Mouse (Mus musculus): ENCODE results near the gene Cdk6. TPM values are rescaled to one million over a fixed set of nuclear protein-coding genes. Genes with fewer than 3 reads are reported as not detected.
"Not testable (repeated sequence)": the region's sequence is repeated elsewhere in the genome, so short reads cannot be mapped to it uniquely, and the experiment has no call there.

The Cdk6 gene
- polyA plus RNA-seq, 1 experiment from 2014 or later = 51.2 TPM

DNA sequence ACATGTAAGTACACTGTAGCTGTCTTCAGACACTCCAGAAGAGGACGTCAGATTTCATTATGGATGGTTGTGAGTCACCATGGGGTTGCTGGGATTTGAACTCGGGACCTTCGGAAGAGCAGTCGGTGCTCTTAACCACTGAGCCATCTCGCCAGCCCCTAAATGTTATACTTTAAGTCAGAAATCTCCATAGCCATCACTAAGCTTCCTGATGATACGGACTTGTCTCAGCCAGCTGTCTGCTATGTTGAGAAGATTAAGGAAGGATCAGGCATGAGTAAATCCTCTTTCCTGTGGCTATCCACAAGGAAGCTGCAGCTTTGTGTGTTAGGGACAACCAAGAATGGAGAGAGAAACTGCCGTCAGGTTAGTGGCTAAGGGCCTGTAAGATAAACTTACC, 30.1 kb upstream of the Cdk6 start:
- not testable (repeated sequence) for ATAC-seq (replicated peaks; ENCODE audit: low FRiP score); H3K27me3 ChIP-seq (replicated peaks; ENCODE audit: control insufficient read depth, insufficient read depth, low read length); H3K9me3 ChIP-seq (ENCODE audit: control insufficient read depth, low read length); H3K4me2 ChIP-seq; DNase-seq (ENCODE audit: low spot score); H3K4me3 ChIP-seq (ENCODE audit: low read depth, low read length); H3K9ac ChIP-seq (ENCODE audit: low read depth, low read length); H3K36me3 ChIP-seq (ENCODE audit: control insufficient read depth, insufficient read depth, low read length); H3K4me1 ChIP-seq (replicated peaks; ENCODE audit: control insufficient read depth, insufficient read depth, low read length); H3K27ac ChIP-seq (ENCODE audit: low read depth, low read length)
- WGBS = 76% methylated on average over 7 of the region's 7 CpGs

GRCm38 (mm10) chr5:3317724-3318123, 23.6 kb upstream of the Cdk6 start:
- not testable (repeated sequence) for H3K4me3 ChIP-seq (ENCODE audit: low read depth, low read length); ATAC-seq (replicated peaks; ENCODE audit: low FRiP score)
- 58% methylated on average over 5 of the region's 5 CpGs for WGBS

GRCm38 (mm10) chr5:3320225-3320624, 21.1 kb upstream of the Cdk6 start:
- Histone ChIP-seq H3K27ac (ENCODE audit: low read depth, low read length) (no peak overlapping the region), H3K9me3 (ENCODE audit: control insufficient read depth, low read length) (no peaks in the 10 kb centered on the region), H3K9ac (ENCODE audit: low read depth, low read length) (no peak overlapping the region), H3K4me2 (no peak overlapping the region), H3K4me1 (replicated peaks; ENCODE audit: control insufficient read depth, insufficient read depth, low read length) (no peaks in the 10 kb centered on the region), H3K4me3 (ENCODE audit: low read depth, low read length) (no peak overlapping the region), H3K27me3 (replicated peaks; ENCODE audit: control insufficient read depth, insufficient read depth, low read length) (no peaks in the 10 kb centered on the region), H3K36me3 (ENCODE audit: control insufficient read depth, insufficient read depth, low read length) (no peaks in the 10 kb centered on the region)
- ATAC-seq (replicated peaks; ENCODE audit: low FRiP score) (no peak), DNase-seq (ENCODE audit: low spot score) (no peak)
- 34% methylated on average over 1 of the region's 1 CpGs for WGBS

More at GRCm38 (mm10) chr5:3317724-3318123, 23.6 kb upstream of the Cdk6 start:
- not testable (repeated sequence) for H3K9ac ChIP-seq (ENCODE audit: low read depth, low read length); H3K9me3 ChIP-seq (ENCODE audit: control insufficient read depth, low read length); H3K4me2 ChIP-seq; DNase-seq (ENCODE audit: low spot score); H3K27ac ChIP-seq (ENCODE audit: low read depth, low read length); H3K36me3 ChIP-seq (ENCODE audit: control insufficient read depth, insufficient read depth, low read length); H3K27me3 ChIP-seq (replicated peaks; ENCODE audit: control insufficient read depth, insufficient read depth, low read length); H3K4me1 ChIP-seq (replicated peaks; ENCODE audit: control insufficient read depth, insufficient read depth, low read length)

DNA sequence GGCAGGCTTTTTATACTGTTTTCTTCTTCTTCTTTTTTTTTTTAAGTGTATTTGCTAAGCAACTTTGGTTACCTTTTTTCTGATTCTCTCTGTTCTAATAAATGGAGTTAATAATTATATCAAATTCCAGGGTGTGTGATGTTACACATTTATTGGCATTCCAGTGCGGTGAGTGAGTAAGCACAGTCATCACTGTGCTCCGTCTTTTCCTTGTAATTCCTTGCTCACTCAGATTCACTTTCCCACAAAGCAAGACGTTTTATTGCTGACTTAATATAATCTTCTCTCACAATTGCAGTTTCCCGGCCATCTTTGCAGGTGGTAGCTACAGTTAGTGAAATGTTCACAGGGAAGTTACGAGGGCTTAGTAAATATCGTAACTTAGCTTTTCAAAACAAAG, 19.2 kb upstream of the Cdk6 start:
- no peak for DNase-seq (ENCODE audit: low spot score)
- Histone ChIP-seq H3K4me3 (ENCODE audit: low read depth, low read length) (no peak overlapping the region), H3K9me3 (ENCODE audit: control insufficient read depth, low read length) (no peaks in the 10 kb centered on the region), H3K36me3 (ENCODE audit: control insufficient read depth, insufficient read depth, low read length) (no peaks in the 10 kb centered on the region), H3K27me3 (replicated peaks; ENCODE audit: control insufficient read depth, insufficient read depth, low read length) (no peaks in the 10 kb centered on the region), H3K9ac (ENCODE audit: low read depth, low read length) (no peak overlapping the region), H3K4me2 (no peak overlapping the region), H3K27ac (ENCODE audit: low read depth, low read length) (no peak overlapping the region), H3K4me1 (replicated peaks; ENCODE audit: control insufficient read depth, insufficient read depth, low read length) (no peaks in the 10 kb centered on the region)
- ATAC-seq (replicated peaks; ENCODE audit: low FRiP score) = no peak
- WGBS = 86% methylated on average over 6 of the region's 6 CpGs

GRCm38 (mm10) chr5:3324116-3324515, 17.2 kb upstream of the Cdk6 start:
- no peak overlapping the region for H3K27ac ChIP-seq (ENCODE audit: low read depth, low read length)
- no peaks in the 10 kb centered on the region for H3K27me3 ChIP-seq (replicated peaks; ENCODE audit: control insufficient read depth, insufficient read depth, low read length)
- no peak overlapping the region for H3K4me3 ChIP-seq (ENCODE audit: low read depth, low read length)
- no peaks in the 10 kb centered on the region for H3K9me3 ChIP-seq (ENCODE audit: control insufficient read depth, low read length)
- ATAC-seq (replicated peaks; ENCODE audit: low FRiP score) (no peak), DNase-seq (ENCODE audit: low spot score) (no peak)
- H3K9ac ChIP-seq (ENCODE audit: low read depth, low read length) = no peak overlapping the region
- H3K4me1 ChIP-seq (replicated peaks; ENCODE audit: control insufficient read depth, insufficient read depth, low read length) = no peaks in the 10 kb centered on the region
- H3K36me3 ChIP-seq (ENCODE audit: control insufficient read depth, insufficient read depth, low read length) = no peaks in the 10 kb centered on the region
- no peak overlapping the region for H3K4me2 ChIP-seq
- WGBS = 51% methylated on average over 4 of the region's 4 CpGs

DNA sequence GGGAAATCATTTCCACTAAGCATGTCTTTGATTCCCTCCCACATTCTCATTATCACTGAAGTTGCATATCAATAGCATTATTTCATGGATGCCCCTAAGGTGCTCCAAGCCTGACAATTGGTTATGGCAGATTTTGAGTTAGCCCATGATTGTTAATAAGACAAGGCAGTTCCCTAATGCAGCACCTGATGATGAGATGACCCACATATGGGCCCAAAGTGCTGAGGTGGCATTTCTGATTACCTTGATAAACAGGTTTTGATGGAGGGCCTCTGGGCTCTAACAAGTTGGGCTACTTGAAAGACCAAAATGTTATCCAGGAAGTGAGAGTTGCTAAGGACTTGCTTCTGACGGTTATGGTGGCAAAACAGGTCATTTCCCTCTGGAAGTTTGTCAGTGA, 11.9 kb upstream of the Cdk6 start:
- ATAC-seq (replicated peaks; ENCODE audit: low FRiP score) (no peak), DNase-seq (ENCODE audit: low spot score) (no peak)
- H3K9me3 ChIP-seq (ENCODE audit: control insufficient read depth, low read length) = no peaks in the 10 kb centered on the region
- no peaks in the 10 kb centered on the region for H3K36me3 ChIP-seq (ENCODE audit: control insufficient read depth, insufficient read depth, low read length)
- no peak overlapping the region for H3K9ac ChIP-seq (ENCODE audit: low read depth, low read length)
- H3K4me3 ChIP-seq (ENCODE audit: low read depth, low read length) = no peak overlapping the region
- H3K27ac ChIP-seq (ENCODE audit: low read depth, low read length) = no peak overlapping the region
- H3K4me1 ChIP-seq (replicated peaks; ENCODE audit: control insufficient read depth, insufficient read depth, low read length) = no peaks in the 10 kb centered on the region
- 53% methylated on average over 1 of the region's 1 CpGs for WGBS
- H3K27me3 ChIP-seq (replicated peaks; ENCODE audit: control insufficient read depth, insufficient read depth, low read length) = no peaks in the 10 kb centered on the region
- no peak overlapping the region for H3K4me2 ChIP-seq

GRCm38 (mm10) chr5:3330932-3331331, 10.4 kb upstream of the Cdk6 start:
- ATAC-seq (replicated peaks; ENCODE audit: low FRiP score) = no peak

GRCm38 (mm10) chr5:3333019-3333418, 8.3 kb upstream of the Cdk6 start:
- H3K36me3 ChIP-seq (ENCODE audit: control insufficient read depth, insufficient read depth, low read length); DNase-seq (ENCODE audit: low spot score); H3K4me3 ChIP-seq (ENCODE audit: low read depth, low read length); H3K4me2 ChIP-seq; H3K9me3 ChIP-seq (ENCODE audit: control insufficient read depth, low read length); ATAC-seq (replicated peaks; ENCODE audit: low FRiP score); H3K9ac ChIP-seq (ENCODE audit: low read depth, low read length); H3K27ac ChIP-seq (ENCODE audit: low read depth, low read length); H3K4me1 ChIP-seq (replicated peaks; ENCODE audit: control insufficient read depth, insufficient read depth, low read length); H3K27me3 ChIP-seq (replicated peaks; ENCODE audit: control insufficient read depth, insufficient read depth, low read length): not testable (repeated sequence)
- 89% methylated on average over 4 of the region's 4 CpGs for WGBS

More at GRCm38 (mm10) chr5:3330932-3331331, 10.4 kb upstream of the Cdk6 start:
- H3K4me2 ChIP-seq = no peak overlapping the region
- no peaks in the 10 kb centered on the region for H3K4me1 ChIP-seq (replicated peaks; ENCODE audit: control insufficient read depth, insufficient read depth, low read length)
- 68% methylated on average over 3 of the region's 3 CpGs for WGBS
- H3K9ac ChIP-seq (ENCODE audit: low read depth, low read length) = no peak overlapping the region
- DNase-seq (ENCODE audit: low spot score) = no peak
- H3K4me3 ChIP-seq (ENCODE audit: low read depth, low read length) = no peak overlapping the region
- no peak overlapping the region for H3K27ac ChIP-seq (ENCODE audit: low read depth, low read length)
- no peaks in the 10 kb centered on the region for H3K27me3 ChIP-seq (replicated peaks; ENCODE audit: control insufficient read depth, insufficient read depth, low read length)
- no peaks in the 10 kb centered on the region for H3K9me3 ChIP-seq (ENCODE audit: control insufficient read depth, low read length)
- H3K36me3 ChIP-seq (ENCODE audit: control insufficient read depth, insufficient read depth, low read length) = no peaks in the 10 kb centered on the region

DNA sequence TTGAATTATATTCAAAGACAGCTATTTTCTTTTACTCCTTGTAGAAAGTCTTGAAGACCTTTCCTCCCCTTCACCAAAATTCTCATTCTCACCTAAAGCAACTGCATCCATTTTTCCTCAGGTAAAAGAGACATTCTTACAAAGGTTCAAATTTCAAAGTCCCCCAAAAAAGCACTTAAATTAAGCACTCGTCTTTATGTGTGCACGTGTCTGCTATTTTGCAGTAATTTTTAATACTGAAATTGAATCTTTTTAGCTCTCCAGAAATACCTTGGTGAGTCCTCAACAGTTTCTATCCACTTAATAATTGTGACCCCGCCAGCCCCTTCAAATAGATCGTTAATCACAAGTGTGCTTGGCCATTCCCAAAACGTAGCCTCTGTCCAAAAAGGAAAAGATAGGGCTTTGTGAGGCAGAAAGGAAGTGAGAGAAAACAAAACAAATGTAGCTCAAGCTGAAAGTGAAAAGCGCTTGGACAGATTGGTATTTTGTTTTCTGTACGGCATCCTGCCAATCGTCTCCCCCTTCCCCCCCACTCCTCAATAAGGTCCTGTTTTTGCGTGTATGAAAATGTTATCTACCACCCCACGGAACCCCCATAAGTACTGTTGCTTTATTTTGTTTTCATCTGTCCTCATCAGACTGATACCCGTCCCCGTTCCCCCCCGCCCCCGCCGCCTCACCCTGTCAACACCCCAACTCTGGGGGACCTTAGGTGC, 786 bp upstream of the Cdk6 start:
- H3K4me3 ChIP-seq (ENCODE audit: low read depth, low read length) = peak overlapping the region; percentile 74
- WGBS = 3% methylated on average over 15 of the region's 15 CpGs
- peak overlapping the region; percentile 80 for H3K9ac ChIP-seq (ENCODE audit: low read depth, low read length)
- H3K4me2 ChIP-seq = peak overlapping the region; percentile 90
- not testable (repeated sequence) for H3K27me3 ChIP-seq (replicated peaks; ENCODE audit: control insufficient read depth, insufficient read depth, low read length); H3K4me1 ChIP-seq (replicated peaks; ENCODE audit: control insufficient read depth, insufficient read depth, low read length); ATAC-seq (replicated peaks; ENCODE audit: low FRiP score); H3K9me3 ChIP-seq (ENCODE audit: control insufficient read depth, low read length); H3K36me3 ChIP-seq (ENCODE audit: control insufficient read depth, insufficient read depth, low read length); DNase-seq (ENCODE audit: low spot score); H3K27ac ChIP-seq (ENCODE audit: low read depth, low read length)

All from liver, embryonic 11.5 days (tissue).